Comparison of ENCODE assay signal across 10 mouse cellular contexts in genomic region chr13:65310849-65311248, GRCm38 (mm10). TPM values are rescaled to one million over a fixed set of nuclear protein-coding genes. Genes with fewer than 3 reads are reported as not detected.
DNase-seq lines count a peak whose midpoint lies in the region; ATAC-seq lines count a peak whose summit lies in the region.
"Not testable (repeated sequence)": the region's sequence is repeated elsewhere in the genome, so short reads cannot be mapped to it uniquely, and the experiment has no call there.
"Had no signal": no experiment of that assay in that cellular context is flagged by ENCODE, and none has a peak within 500 bp of the region (broad histone marks: within the 10 kb centered on the region; RNA-seq: fewer than 3 reads in every experiment).

No protein-coding gene starts in this region.

- H3K4me3 ChIP-seq in liver, embryonic 15.5 days (replicated peaks), result peak overlapping the region; percentile 20

- WGBS in liver, embryonic 15.5 days (ENCODE audit: insufficient replicate concordance), result 28% methylated on average over 12 of the region's 12 CpGs

- ATAC-seq in liver, embryonic 15.5 days (ENCODE audit: insufficient read depth), result not testable (repeated sequence)

- H3K9ac ChIP-seq in liver, embryonic 15.5 days, result not testable (repeated sequence)

- not testable (repeated sequence) for H3K27me3 ChIP-seq in liver, embryonic 15.5 days

- H3K9me3 ChIP-seq in liver, embryonic 15.5 days (replicated peaks), result not testable (repeated sequence)

- peak; percentile 84 for DNase-seq in ES-CJ7 (ENCODE audit: low read depth, low spot score)
- peak; percentile 57 for DNase-seq in c-Kit-positive CD71-positive TER-119-positive erythroid progenitor cells, embryonic 14.5 days (ENCODE audit: low spot score)
- DNase-seq in fibroblast of lung, adult 2 months (ENCODE audit: low read depth), result peak; percentile 16
- peak; percentile 54 to 65 for DNase-seq in heart, postnatal 14 days
- peak; percentile 52 for DNase-seq in kidney, postnatal 10 days
- DNase-seq in neural tube, embryonic 10.5 days (ENCODE audit: extremely low spot score, low spot score), result peak; percentile 37
- peak; percentile 72 for DNase-seq in testis, postnatal 10 days (ENCODE audit: low spot score)

- not testable (repeated sequence) for H3K27ac ChIP-seq in liver, embryonic 15.5 days (replicated peaks)

- intact Hi-C loops in heart, postnatal 14 days (cut with DNase I), result loop anchor here (2.0 kb wide), 1 partner anchor 134 kb away; no protein-coding TSS in a partner anchor

- H3K4me1 ChIP-seq in liver, embryonic 15.5 days (replicated peaks), result not testable (repeated sequence)

- H3K4me2 ChIP-seq in liver, embryonic 15.5 days, result peak overlapping the region; percentile 44

- H3K36me3 ChIP-seq in liver, embryonic 15.5 days (replicated peaks), result not testable (repeated sequence)

RNA-seq across cellular contexts. Expression of gene Zfp369, which starts 32.2 kb away (rescaled TPM):
- 10 to 100 TPM; 24.7 to 27.5 TPM for total RNA-seq in heart, postnatal 14 days (2021)
- polyA plus RNA-seq in liver, embryonic 15.5 days (2015; fragmentation: Nextera tagmentation; extraction: Ambion mirVana), result 3.2 and 3.4 TPM in 2 replicates

RNA-seq across cellular contexts. Expression of gene Gm10775, which starts 51.5 kb away (rescaled TPM):
- not detected for total RNA-seq in heart, postnatal 14 days (2021)
- polyA plus RNA-seq in liver, embryonic 15.5 days (2015; fragmentation: Nextera tagmentation; extraction: Ambion mirVana), result not detected in 2 replicates
- total RNA-seq: megakaryocyte-erythroid progenitor cell, adult 5-6 weeks had no signal
- polyA plus RNA-seq: gonadal fat pad, adult 2 months had no signal

Comparison
In these comparisons a context has a peak if more than half of its experiments do, and no peak if none do; other contexts are left out.
1. DNase-seq: peak in every context shown above with its lines; median percentile 84 in ES-CJ7; 72 in testis, postnatal 10 days; 60 in heart, postnatal 14 days; 57 in c-Kit-positive CD71-positive TER-119-positive erythroid progenitor cells, embryonic 14.5 days; 52 in kidney, postnatal 10 days; 37 in neural tube, embryonic 10.5 days; 16 in fibroblast of lung, adult 2 months.